Mouse (Mus musculus) c-Kit-positive CD71-positive TER-119-positive erythroid progenitor cells, embryonic 14.5 days (primary cell): ENCODE results near the gene P4htm.

Experiments
- DNase-seq: peaks from one replicate; pipeline ENCODE4 v3.0.0-alpha.2; 2013; ENCODE audit warnings: low spot score

P4htm gene

DNA sequence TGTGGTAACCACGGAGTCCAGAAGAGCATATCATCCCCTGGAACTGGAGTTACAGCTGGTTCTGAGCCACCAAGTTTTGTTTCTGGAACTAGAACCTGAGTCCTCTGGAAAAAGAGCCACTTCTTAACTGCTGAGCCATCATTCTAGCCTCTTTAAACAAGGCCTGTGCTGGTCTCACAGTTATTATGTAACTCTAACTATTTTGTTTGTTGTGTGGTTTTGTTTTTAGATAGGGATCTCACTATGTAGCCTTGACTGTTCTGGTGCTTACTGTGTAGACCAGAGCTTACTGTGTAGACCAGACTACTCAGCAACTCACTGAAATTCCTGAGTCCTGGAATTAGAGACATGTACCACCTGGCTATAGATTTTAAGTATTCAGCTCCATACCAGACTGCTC, 50.6 kb downstream of the P4htm start:
- DNase-seq: no peak

DNA sequence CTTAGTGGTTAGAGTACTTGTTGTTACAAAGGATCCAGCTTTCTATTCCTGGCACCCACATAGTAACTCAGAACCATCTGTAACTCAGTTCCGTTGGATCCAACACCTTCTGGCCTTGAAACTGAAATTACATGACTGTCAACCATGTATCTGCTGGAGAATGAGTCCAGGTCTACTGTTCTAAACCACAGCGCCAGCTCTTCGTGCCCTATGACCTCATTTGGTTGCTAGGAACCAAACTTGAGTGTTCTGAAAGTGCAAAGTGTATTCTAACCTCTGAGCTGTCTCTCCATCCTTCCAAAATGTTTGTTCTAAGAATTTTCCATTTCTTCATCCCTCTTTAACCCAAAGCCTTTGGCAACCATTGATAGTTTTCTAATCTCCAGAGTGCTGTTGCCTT, 51.5 kb downstream of the P4htm start:
- no peak for DNase-seq

DNA sequence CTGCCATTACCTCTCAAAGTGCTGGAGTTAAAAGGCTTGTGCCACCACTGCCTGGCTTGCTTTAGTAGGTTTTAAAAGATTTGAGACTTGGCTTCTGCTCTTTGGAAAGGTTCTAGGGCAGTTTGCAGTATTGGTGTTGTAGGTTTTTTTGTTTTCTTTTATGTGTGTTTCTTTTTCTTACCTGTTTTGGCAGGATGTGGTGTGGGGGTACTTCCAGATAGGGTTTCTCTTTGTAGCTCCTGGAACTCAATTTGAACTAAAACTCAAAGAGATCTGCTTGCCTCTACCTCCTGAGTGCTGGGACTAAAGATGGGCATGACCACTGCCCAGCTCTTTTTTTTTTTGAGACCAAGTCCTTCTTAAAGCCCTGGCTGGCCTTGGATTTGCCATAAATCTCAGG, 56.6 kb downstream of the P4htm start:
- DNase-seq: no peak

DNA sequence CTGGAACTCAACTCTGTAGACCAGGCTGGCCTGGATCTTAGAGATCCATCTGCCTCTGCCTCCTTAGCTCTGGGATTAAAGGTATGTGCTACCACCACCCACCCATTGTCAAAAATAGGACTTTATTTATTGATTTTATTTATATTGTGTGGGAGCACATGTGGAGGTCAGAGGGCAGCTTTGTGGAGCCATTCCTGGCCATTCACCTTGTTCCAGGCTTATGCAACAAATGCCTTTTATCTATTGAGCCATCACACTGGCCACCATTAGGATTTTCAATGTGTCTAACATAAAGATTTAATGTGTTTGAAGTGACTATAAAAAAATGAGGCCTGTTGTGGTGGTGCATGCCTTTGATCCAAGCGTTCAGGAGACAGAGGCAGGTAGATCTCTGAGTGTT, 66.0 kb downstream of the P4htm start:
- DNase-seq: no peak

DNA sequence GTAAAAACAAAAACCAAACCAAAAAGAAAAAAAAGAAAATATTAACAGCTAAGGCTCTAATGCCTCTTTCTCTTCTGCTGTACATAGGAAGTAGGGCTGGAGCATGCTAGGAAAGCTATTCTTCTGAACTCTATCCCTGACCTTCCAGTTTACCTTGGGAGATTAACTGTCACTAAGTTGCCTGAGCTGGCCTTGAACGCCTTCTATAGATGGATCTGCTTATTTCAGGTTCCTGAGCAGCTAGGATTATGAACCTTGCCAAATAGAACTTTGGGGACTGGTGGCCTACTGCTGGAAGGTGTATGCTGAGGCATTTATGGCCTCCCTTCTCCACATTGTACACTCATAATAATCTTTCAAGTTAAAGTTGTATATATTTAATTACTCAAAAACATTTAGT, 66.5 kb downstream of the P4htm start:
- no peak for DNase-seq
